Mouse (Mus musculus) neural tube, embryonic 11.5 days (tissue): ENCODE measurements around the gene Olfr395. TPM values are rescaled to one million over a fixed set of nuclear protein-coding genes. Genes with fewer than 3 reads are reported as not detected.
"Not testable (repeated sequence)": the region's sequence is repeated elsewhere in the genome, so short reads cannot be mapped to it uniquely, and the experiment has no call there.

Source experiments
- ATAC-seq: fragments of 200-750 bp; cut with Nextera tagmentation; 2 replicates; pipeline ENCODE4 v1.8.0; 2017; ENCODE audit warnings: moderate number of reproducible peaks, mild to moderate bottlenecking, moderate TSS enrichment, moderate library complexity; ENCODE audit not compliant: insufficient read depth, low FRiP score, low TSS enrichment
- DNase-seq: peaks from one replicate; pipeline ENCODE4 v3.0.0-alpha.2; 2015; ENCODE audit warnings: low spot score
- H3K27ac ChIP-seq: fragments of 300-500 bp; sonication (generic); 2 replicates; pipeline ENCODE4 v1.5.1; 2014; ENCODE audit warnings: low read depth, mild to moderate bottlenecking, low read length
- H3K27me3 ChIP-seq: fragments of 300-500 bp; sonication (generic); 2 replicates; pipeline ENCODE4 v1.6.1; 2014; ENCODE audit warnings: mild to moderate bottlenecking, low read length, mixed read lengths; ENCODE audit not compliant: control insufficient read depth, insufficient read depth
- H3K36me3 ChIP-seq: fragments of 300-500 bp; sonication (generic); 2 replicates; pipeline ENCODE4 v1.6.1; 2014; ENCODE audit warnings: mild to moderate bottlenecking, low read length, moderate library complexity, mixed read lengths; ENCODE audit not compliant: control insufficient read depth, insufficient read depth
- H3K4me1 ChIP-seq: fragments of 300-500 bp; sonication (generic); 2 replicates; pipeline ENCODE4 v1.6.1; 2014; ENCODE audit warnings: low read length, mixed read lengths; ENCODE audit not compliant: control insufficient read depth, insufficient read depth
- H3K4me2 ChIP-seq: fragments of 300-500 bp; sonication (generic); 2 replicates; pipeline ENCODE4 v1.6.1; 2014; ENCODE audit warnings: low read depth, mild to moderate bottlenecking, moderate library complexity
- H3K4me3 ChIP-seq: fragments of 300-500 bp; sonication (generic); 2 replicates; pipeline ENCODE4 v1.5.1; 2014; ENCODE audit warnings: low read depth, low read length
- H3K9ac ChIP-seq: fragments of 300-500 bp; sonication (generic); 2 replicates; pipeline ENCODE4 v1.6.1; 2014; ENCODE audit warnings: mild to moderate bottlenecking, low read length
- H3K9me3 ChIP-seq: fragments of 300-500 bp; sonication (generic); 2 replicates; pipeline ENCODE4 v1.6.1; 2016; ENCODE audit warnings: low read length; ENCODE audit not compliant: control insufficient read depth
- WGBS: fragments of 180-500 bp; shearing (Covaris S2); extraction: QIAGEN DNeasy Blood & Tissue Kit; methylation state at CpG from one replicate; pipeline ENCODE4 v1.1.7; 2014; 5-methylcytosine and 5-hydroxymethylcytosine counted together
- polyA plus RNA-seq: library from polyadenylated mRNA; unstranded; fragments of >200 nt; fragmentation: Nextera tagmentation; extraction: Ambion mirVana; gene quantifications from 2 replicates; pipeline ENCODE4 v1.2.1, GENCODE M21; 2014

Gene Olfr395
- polyA plus RNA-seq = not detected in 2 replicates

DNA sequence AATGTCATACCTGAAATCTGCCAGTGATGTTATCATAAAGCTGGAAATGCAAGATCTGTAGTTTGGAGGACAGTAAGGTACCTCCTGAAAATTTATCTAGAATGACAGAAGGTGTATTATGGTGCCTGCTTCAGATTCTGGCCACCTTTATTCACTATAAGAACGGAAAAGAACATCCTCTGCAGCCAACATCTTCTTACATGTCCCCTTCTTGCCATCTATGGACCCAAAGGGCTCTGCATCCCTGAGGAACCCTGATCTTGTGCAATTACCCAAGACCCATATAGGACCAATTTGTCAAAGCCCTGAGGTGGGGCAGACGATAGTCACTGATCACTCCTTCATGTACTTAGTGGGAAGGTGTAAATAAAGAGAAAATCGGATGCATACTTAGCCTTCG lies at the start of gene Olfr395:
Olfr395 (minus strand) TSS at position 101 of the 400 bp plus-strand sequence.
- H3K9me3 ChIP-seq, H3K9ac ChIP-seq, H3K4me1 ChIP-seq, H3K4me2 ChIP-seq, H3K36me3 ChIP-seq, ATAC-seq, H3K4me3 ChIP-seq, H3K27ac ChIP-seq, DNase-seq, H3K27me3 ChIP-seq: not testable (repeated sequence)
- 80% methylated on average over 4 of the region's 4 CpGs for WGBS

DNA sequence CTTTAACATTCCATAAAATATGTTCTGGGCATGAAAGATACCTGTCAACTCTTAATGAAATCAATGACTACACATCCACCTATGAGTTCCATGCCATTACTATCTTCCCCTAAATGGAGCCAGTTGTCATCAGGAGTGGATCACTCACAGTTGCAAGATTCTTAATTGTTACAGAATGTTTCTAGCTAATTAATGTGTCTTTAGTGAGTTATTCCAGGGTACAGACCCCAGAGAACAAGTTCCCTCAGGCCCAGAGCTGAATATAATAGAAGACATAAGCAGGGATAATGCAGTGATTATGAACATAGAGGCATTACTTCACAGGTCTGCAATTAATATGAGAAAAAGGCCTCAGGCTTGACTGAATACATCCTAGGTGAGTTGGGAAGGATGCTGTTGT lies 27.3 kb upstream of the Olfr395 start, which contains the start of gene Olfr23:
Olfr23 (plus strand) TSS at position 301 of the 400 bp plus-strand sequence.
- 0 out of 2 replicates have a peak, but pooled peaks cover 4% of the 10 kb centered on the region for H3K9me3 ChIP-seq
- no peak within 1 kb of the TSS for H3K4me3 ChIP-seq
- H3K27me3 ChIP-seq = no peaks in the 10 kb centered on the region
- no peak within 1 kb of the TSS for H3K4me2 ChIP-seq
- ATAC-seq (no peak), DNase-seq (no peak)
- no peak within 1 kb of the TSS for H3K27ac ChIP-seq
- H3K36me3 ChIP-seq = no peaks in the 10 kb centered on the region
- H3K9ac ChIP-seq = no peak within 1 kb of the TSS
- H3K4me1 ChIP-seq = no peaks in the 10 kb centered on the region

DNA sequence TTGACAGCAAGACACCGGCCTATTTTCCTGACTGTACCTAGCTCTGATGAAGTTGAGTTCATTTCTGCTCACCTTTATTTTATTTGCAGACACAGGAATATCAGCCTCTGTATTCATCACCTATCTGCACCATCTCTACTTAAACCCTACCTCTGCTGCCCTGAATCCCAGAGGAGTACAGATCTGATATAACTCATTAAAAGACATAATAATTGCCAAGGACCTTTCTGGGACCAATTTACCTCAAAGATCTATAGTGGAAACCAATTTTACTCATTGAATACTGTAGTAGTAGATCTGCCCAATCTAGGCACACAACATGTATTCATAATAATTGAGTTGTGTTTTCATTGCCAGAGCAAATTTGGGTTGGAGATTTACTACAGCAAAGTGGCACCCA lies 18.4 kb downstream of the Olfr395 start, which contains the start of gene Olfr394:
Olfr394 (minus strand) TSS at position 101 of the 400 bp plus-strand sequence.
- H3K4me3 ChIP-seq = no peak within 1 kb of the TSS
- H3K27ac ChIP-seq = no peak within 1 kb of the TSS
- no peaks in the 10 kb centered on the region for H3K4me1 ChIP-seq
- no peaks in the 10 kb centered on the region for H3K27me3 ChIP-seq
- DNase-seq (no peak), ATAC-seq (no peak)
- H3K36me3 ChIP-seq = no peaks in the 10 kb centered on the region
- no peak within 1 kb of the TSS for H3K4me2 ChIP-seq
- WGBS = 94% methylated on average over 1 of the region's 1 CpGs
- H3K9ac ChIP-seq = no peak within 1 kb of the TSS
- no peaks in the 10 kb centered on the region; the same call in 1 of the 2 replicates for H3K9me3 ChIP-seq

Other genes with a start within 250 kb of the Olfr395 start
- not detected in 2 replicates for gene Zfp735, start 220.5 kb downstream of the Olfr395 start, polyA plus RNA-seq
- not detected in 2 replicates for gene Olfr389, start 128.6 kb downstream of the Olfr395 start, polyA plus RNA-seq
- gene Olfr390, start 126.3 kb downstream of the Olfr395 start, polyA plus RNA-seq = not detected in 2 replicates
- gene Olfr391-ps, start 106.2 kb downstream of the Olfr395 start, polyA plus RNA-seq = not detected in 2 replicates
- not detected in 2 replicates for gene Olfr392, start 92.2 kb downstream of the Olfr395 start, polyA plus RNA-seq
- gene Olfr393, start 57.8 kb downstream of the Olfr395 start, polyA plus RNA-seq = not detected in 2 replicates
- not detected in 2 replicates for gene Olfr394, start 18.5 kb downstream of the Olfr395 start, polyA plus RNA-seq
- not detected in 2 replicates for gene Olfr23, start 27.4 kb upstream of the Olfr395 start, polyA plus RNA-seq
- gene Olfr397, start 51.5 kb upstream of the Olfr395 start, polyA plus RNA-seq = not detected in 2 replicates
- gene Olfr398, start 81.1 kb upstream of the Olfr395 start, polyA plus RNA-seq = not detected in 2 replicates
- not detected in 2 replicates for gene Olfr139, start 147.3 kb upstream of the Olfr395 start, polyA plus RNA-seq
- gene Olfr399, start 147.3 kb upstream of the Olfr395 start, polyA plus RNA-seq = not detected in 2 replicates
- gene Zfp616, start 160.7 kb upstream of the Olfr395 start, polyA plus RNA-seq = not detected in 2 replicates
- gene Olfr401, start 204.4 kb upstream of the Olfr395 start, polyA plus RNA-seq = not detected in 2 replicates
- gene Olfr402, start 244.2 kb upstream of the Olfr395 start, polyA plus RNA-seq = not detected in 2 replicates